Mouse (Mus musculus): ENCODE results near the gene Nr3c2. TPM values are rescaled to one million over a fixed set of nuclear protein-coding genes. Genes with fewer than 3 reads are reported as not detected.

Nr3c2 gene
- total RNA-seq, 2 experiments from 2014 or later = 152 to 172 TPM

GRCm38 (mm10) chr8:77256450-77257084, 357.3 kb downstream of the Nr3c2 start:
- DNase-seq = peak; percentile 55 to 67

GRCm38 (mm10) chr8:77257085-77257451, 357.8 kb downstream of the Nr3c2 start:
- peak in 1 of 2 experiments; percentile 35 for DNase-seq

GRCm38 (mm10) chr8:77261215-77261614, 362.0 kb downstream of the Nr3c2 start:
- no peak for DNase-seq

GRCm38 (mm10) chr8:77262216-77263009, 363.2 kb downstream of the Nr3c2 start:
- no peak for DNase-seq

DNA sequence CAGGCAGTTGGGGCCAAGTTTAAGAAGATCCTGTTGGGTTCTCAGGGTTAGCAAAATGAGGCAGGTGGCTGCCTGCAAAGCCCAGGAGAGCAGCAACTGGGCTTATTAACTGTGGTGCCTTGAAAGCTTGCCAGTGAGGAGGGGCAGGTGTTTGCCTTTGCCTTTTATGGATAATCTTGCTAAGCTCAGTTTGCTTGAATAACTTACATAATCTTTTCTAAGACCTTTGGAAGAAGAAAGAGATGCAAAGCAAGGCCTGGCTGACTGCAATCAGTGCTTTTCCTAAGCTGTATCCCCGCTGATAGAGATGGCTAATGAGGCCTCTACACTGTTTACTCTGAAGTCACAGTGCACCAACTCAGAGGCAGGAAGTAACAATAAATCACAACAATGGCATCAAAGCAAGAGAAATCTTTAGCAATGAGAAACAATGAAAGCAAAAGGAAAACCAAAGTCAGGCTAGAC, 368.7 kb downstream of the Nr3c2 start:
- DNase-seq = no peak

DNA sequence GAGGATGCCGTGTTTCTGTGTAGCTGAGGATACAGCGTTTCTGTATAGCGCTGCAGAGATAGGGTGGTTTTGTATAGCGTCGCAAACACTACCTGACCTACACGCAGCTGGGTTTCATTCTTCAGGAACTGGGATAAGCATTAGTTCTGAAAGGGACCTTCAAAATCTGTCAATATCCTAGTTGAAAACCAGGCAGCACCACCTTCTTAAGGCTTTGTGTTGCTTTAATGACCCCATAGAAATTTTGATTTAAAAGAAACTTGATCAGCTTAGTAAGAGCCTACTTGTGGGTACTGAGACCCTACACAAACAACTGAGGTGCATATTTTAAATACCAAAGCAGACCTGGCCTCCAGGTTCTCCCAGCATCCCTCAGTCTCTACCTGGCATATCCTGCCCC, 372.9 kb downstream of the Nr3c2 start:
- no peak for DNase-seq

DNA sequence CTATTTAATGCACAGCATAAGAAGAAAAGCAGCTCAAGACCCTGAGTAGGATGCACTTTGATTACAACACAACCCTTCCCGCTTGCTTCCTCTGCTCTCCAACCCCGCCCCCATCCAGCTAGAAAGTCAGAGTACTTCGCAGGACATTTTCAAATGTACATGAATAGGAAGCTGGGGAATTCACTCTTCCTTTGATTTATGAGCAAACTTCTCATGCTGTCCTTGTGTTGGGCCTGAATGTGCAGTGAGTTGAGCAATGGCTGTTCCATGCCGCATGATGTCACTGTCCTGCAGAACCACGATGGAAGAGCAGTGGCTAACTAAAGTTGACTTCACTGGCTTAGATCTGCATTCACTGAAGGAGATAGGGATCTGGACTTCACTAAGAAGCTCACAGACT, 376.3 kb downstream of the Nr3c2 start:
- no peak for DNase-seq

GRCm38 (mm10) chr8:77276827-77277226, 377.6 kb downstream of the Nr3c2 start:
- no peak for DNase-seq

DNA sequence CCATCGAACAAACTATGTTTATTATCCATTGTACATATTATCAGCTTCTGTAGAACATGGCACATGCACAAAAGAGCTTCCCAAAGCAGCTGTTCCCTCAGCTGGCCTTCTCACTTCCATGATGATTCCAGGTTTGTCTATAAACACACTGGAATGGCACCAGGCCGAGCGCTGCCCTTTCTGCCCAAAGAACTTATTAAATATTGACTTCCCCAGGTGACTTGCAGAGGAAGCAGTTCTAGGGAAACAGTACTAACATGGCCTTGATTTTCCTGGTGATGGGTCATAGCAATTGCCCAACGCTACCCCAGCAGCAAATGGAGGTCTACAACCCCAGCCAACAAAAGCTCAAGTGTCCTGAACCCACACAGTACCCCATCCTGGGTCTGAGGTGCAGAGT, 379.0 kb downstream of the Nr3c2 start:
- DNase-seq = no peak

DNA sequence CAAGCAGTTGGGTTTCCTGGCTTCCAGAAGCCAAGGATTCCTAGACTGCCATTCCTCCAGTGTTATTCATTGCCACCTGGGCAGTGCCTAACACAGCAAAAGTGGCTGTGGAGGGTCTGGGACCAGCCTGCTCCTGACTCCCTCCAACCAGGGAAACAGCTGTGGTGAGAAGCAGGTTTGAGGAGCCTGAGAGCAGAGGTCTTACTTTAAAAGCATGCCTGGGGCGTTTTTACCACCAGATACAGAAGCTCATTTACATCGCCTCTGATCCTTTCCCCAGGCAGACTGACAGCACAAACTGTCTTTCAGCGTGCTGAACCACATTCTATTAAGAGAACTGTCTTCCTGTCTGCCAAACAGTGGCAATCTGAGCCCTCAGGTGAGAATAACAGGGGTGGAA, 380.7 kb downstream of the Nr3c2 start:
- no peak for DNase-seq

- DNase-seq = no peak
Observed at GRCm38 (mm10) chr8:77282605-77283236, 383.5 kb downstream of the Nr3c2 start.

GRCm38 (mm10) chr8:77284473-77284872, 385.2 kb downstream of the Nr3c2 start:
- DNase-seq = no peak

GRCm38 (mm10) chr8:77288065-77288464, 388.8 kb downstream of the Nr3c2 start:
- no peak for DNase-seq

DNA sequence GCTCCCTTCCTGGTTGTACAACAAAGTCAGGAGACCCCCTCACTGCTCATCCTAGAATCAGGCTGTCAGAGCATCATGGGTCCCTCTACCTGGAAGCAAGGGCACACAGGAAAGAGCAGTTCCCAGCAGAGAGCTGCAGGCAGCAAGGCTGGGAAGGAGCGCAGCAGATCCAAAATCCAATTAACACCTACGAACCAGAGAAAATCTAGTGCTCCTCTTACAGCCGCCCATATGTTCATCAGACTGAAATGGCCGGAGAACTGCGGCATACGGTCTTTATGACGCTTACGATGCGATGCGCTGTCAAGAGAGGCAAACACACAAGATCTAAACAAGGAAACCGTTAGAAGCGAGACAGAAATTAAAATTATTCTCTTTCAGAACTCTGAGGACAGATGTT, 389.2 kb downstream of the Nr3c2 start:
- no peak for DNase-seq

DNA sequence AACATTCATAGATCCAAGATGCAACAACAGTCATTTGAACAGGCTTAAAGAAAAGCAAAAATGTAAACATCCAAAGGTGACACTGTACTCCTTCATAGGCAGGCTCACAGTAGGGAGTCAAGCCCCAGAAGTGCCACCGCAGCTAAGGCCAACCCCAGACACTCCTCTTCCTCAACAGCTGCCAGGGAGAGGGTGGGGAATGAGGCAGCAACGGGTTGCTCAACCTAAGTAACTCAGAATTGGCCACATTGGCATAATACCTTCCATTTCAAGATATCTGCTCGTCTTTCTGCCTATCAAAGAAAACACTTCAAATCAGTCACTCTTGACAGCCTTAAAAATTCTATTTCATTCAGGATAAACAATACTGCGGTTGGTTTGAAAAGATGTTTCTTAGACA, 392.9 kb downstream of the Nr3c2 start:
- no peak for DNase-seq

DNA sequence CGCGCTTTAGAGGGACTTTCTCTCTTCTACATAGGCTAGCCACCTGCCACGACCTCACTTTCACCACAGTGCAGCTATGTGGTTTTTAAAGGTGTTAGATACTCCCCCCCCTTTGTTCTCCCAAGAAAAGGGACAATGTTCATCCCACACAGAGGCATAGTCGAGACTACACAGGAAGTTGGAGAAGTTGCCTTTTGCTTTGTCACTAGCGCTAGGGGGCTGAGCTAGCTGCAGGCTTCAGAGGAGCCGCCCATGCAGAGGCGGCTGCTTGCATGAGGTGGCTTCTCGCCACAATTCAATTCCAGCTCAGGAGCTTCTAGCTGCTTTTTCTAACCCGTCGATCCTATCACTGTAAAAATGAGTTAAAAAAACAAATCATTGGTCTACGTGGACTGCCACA, 393.4 kb downstream of the Nr3c2 start:
- DNase-seq = no peak

DNA sequence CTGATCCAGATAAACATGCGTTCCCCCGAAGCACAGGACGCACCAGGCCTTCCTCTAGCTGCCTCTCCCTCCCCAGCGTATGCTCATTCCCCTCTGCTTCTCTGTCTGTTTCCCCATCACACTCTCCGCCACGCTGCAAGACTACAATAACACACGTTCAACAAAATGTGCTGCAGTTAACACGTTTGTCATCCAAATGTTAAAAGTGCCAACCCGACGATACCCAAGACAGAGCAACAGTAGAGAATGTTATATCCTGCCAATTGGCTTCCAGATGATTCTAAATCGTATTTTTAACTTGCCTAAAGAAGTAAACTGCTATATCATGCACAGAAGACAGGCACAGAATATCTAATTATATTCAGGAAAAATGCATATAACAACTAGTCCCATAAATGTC, 395.4 kb downstream of the Nr3c2 start:
- peak in 1 of 2 experiments; percentile 27 for DNase-seq
